Mouse (Mus musculus) cerebellum, adult 9-10 months (tissue): ENCODE data around the gene Sfswap.
A peak's percentile ranks its signal among the peaks of the same experiment; 100 is the strongest.
"Not testable (repeated sequence)": the region's sequence is repeated elsewhere in the genome, so short reads cannot be mapped to it uniquely, and the experiment has no call there.

ENCODE experiments used
- DNase-seq: peaks from one replicate; pipeline ENCODE4 v3.0.0; 2022

Gene Sfswap

GRCm38 (mm10) chr5:129500722-129501634 is at the start of gene Sfswap:
Gene Sfswap, plus strand, starts transcription at chr5:129501221.
- peak; percentile 88 for DNase-seq

DNA sequence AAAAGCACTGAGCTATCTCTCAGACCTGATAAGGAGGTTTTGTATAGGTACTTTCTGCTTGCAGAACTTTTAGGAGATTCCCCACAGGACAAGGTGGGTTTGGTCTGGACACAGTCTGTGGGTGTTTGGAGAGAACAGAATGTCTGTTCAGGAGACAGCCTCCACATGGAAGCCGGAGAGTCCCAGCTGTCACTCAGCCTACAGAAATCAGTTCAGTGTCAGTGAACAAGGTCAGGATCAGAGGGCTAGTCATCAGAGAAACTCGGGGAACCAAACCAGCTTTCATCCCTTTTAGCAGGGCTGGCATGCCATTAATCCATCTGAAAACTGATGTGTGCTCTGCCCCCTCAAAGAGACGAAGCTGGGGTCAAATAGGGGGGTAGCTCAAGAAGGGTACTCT is 48.5 kb upstream of the Sfswap start:
- no peak for DNase-seq

- DNase-seq: peak; percentile 94
These were observed 46.1 kb upstream of the Sfswap start for GRCm38 (mm10) chr5:129454802-129455528.

- no peak for DNase-seq
These were observed 45.5 kb upstream of the Sfswap start for GRCm38 (mm10) chr5:129455529-129455896.

GRCm38 (mm10) chr5:129456579-129457140 is 44.4 kb upstream of the Sfswap start:
- no peak for DNase-seq

- no peak for DNase-seq
These were observed 42.9 kb upstream of the Sfswap start for GRCm38 (mm10) chr5:129458109-129458508.

DNA sequence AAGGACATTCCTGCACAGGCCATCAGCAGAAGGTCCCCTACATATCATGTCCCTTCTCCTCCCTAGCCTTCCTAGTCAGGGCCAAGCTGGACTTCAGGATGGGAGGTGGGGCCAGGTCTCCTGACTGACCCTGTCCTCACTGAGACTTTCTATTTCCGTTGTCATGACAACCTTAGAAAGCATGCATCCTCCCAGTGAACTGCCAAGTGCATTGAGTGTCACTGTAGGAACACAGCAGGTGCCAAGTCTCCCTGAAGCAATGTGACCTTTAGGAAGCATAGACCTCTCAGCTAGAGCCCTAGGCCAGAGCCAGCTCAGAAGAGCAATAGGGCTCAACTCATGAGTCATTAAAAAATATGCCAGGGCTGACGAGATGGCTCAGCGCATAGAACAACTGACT is 42.5 kb upstream of the Sfswap start:
- no peak for DNase-seq

- no peak for DNase-seq
These were observed 40.1 kb upstream of the Sfswap start for GRCm38 (mm10) chr5:129460798-129461476.

DNA sequence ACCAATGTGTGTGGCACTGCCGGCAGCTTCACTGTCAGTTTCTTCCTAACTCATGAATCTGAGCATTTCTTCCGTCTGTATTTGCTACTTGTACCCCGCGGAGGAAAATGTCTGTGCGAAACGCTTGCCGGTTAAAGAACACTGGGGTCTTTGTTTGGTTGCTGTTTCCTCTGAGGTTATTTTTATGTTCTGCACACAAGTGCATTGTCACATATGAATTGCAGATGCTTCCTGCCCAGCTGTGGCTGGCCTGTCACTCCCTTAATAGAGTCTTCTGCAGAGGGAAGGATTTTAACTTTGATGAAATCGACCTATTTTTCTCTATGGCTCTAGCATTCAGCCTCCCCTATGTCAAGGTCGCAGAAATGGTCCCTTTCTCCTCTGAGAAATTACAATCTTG is 37.4 kb upstream of the Sfswap start:
- not testable (repeated sequence) for DNase-seq

DNA sequence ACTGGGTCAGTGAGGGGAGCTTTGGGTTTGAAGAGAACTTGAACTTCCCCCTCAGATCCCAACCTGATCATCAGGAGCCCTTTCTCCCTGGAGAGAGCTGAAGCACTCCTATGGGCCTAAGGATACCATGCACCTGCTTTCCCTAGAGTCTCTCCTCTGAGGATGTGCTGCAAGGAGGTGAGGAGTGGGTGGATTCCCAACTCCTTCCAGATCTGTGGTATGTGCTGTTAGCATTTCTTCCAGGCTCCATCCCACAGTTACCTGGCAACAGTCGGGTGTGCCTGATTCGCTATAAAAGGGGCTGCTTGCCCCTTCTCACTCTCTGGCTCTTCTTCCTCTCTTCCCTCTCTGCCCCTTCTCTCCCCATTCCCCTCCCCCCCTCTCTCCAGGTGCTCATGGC is 35.2 kb upstream of the Sfswap start:
- no peak for DNase-seq

DNA sequence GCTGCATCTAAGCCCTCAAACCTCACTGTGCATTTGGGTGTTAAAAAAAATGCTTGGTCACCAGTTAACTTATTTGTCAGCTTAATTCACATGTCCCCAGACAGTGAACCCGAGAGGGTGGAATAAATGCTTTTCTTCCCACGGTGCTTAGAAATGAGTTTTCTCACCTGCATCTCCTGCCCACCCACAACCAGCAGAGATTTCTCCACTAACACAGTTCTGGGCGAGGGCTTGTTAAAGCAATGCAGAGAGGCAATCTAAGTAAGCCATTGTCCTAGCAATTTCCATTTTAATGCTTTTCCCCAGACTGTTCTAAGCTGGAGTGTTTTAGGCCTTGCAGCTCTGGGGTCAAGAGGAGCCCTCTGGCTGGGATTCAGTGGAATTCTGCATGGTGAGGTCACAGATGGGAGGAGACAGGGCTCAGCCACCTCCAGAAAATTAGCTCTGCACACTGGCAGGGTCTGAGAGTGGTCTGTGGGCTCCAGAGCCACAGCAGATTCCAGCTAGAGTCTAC is 25.4 kb upstream of the Sfswap start:
- no peak for DNase-seq

DNA sequence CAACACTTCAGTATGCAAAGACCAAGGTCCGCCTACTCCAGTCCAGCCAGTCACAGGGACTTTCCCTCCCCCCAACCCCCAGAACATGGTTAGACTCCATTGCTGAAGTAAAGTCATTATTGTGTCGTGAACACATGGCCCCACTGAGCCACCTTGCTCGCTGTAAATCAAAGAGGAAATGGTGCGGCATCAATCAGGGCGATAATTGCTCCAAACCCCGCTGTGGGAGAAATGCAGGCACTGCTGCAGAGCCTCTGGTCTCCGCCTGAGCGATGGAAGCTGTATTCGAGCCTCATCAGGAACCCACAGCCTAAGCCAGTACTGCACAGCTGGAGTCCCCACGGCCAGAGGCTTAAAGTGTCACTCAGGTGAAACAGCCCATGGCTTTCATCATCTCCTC is 11.1 kb upstream of the Sfswap start:
- no peak for DNase-seq

- DNase-seq: no peak
These were observed 650 bp downstream of the Sfswap start for GRCm38 (mm10) chr5:129501671-129502070.

GRCm38 (mm10) chr5:129506886-129507285 is 5.9 kb downstream of the Sfswap start:
- DNase-seq: no peak

DNA sequence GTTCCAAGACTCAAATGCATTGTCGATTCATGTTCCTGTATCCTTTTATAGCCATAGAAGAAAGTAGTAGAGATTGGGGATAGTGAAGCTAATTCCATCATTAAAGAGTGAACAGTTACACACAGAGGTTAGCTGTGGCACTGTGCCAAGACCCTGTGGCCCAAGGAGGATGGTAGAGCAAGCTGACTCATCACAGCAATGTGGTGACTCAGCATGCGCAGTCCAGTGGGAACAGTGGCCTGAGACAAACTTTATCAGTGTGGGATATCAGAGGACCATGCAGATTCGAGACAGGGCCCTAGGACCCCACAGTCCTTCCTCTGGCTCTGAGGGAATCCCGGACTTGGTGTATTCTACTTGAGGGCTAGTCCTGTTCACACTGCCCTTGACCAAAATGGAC is 17.2 kb downstream of the Sfswap start:
- peak; percentile 72 for DNase-seq

DNA sequence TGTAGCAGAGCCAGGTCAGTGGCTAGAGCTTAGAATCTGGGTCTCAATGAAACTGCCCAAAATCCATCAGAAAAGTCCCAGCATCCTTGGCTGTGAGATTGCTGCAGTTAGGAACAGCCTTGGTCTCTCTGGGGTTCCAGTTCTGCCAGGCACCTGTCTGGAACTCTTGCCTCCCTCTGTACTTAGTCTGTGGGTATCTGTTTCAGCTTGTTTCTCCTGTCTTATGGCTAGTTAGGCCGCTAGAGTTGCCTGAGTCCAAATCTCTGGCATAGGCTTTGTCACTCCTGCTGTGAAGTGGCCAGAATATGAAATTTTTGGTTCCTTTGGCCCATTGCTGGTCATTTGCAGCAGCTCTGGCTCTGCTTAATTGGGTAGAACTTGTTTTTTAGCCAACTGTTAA is 17.8 kb downstream of the Sfswap start:
- peak; percentile 79 for DNase-seq

- DNase-seq: no peak
These were observed 18.6 kb downstream of the Sfswap start for GRCm38 (mm10) chr5:129519591-129519990.

- no peak for DNase-seq
These were observed 20.5 kb downstream of the Sfswap start for GRCm38 (mm10) chr5:129521501-129521900.

DNA sequence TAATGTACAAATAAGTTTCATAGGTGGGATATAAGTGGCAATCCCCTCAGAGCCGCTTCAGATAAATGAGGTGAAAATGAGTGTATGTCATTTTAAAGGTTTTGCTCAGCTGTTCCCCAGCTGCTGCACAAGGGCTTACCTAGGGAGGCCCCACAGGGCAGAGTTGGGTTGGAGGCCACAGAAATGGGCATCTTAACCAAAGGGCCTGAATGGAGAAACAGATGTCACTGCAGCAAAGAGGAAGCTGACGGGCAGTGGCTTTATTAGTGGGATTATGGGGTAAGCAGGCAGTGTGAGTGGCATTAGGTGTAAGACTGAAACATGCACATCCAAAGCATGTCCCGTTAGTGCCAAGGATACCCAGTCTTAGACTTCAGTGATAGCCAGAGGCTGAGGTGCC is 20.9 kb downstream of the Sfswap start:
- DNase-seq: no peak

- DNase-seq: no peak
These were observed 22.1 kb downstream of the Sfswap start for GRCm38 (mm10) chr5:129523166-129523565.

GRCm38 (mm10) chr5:129524751-129525150 is 23.7 kb downstream of the Sfswap start:
- DNase-seq: no peak

GRCm38 (mm10) chr5:129527162-129527561 is 26.1 kb downstream of the Sfswap start:
- no peak for DNase-seq

- DNase-seq: no peak
These were observed 28.6 kb downstream of the Sfswap start for GRCm38 (mm10) chr5:129529571-129529970.
